Mouse (Mus musculus): ENCODE data around the gene Rbks. TPM values are rescaled to one million over a fixed set of nuclear protein-coding genes. Genes with fewer than 3 reads are reported as not detected.
"Not testable (repeated sequence)": the region's sequence is repeated elsewhere in the genome, so short reads cannot be mapped to it uniquely, and the experiment has no call there.

Gene Rbks
- polyA plus RNA-seq, 1 experiment from 2014 or later, result 3.5 TPM

GRCm38 (mm10) chr5:31598121-31598520, 99.3 kb downstream of the Rbks start:
- no peaks in the 10 kb centered on the region for H3K9me3 ChIP-seq (ENCODE audit: low read depth, low read length)
- no peaks in the 10 kb centered on the region for H3K4me1 ChIP-seq (ENCODE audit: insufficient read depth)
- no peaks in the 10 kb centered on the region for H3K36me3 ChIP-seq (ENCODE audit: insufficient read depth)
- no peak overlapping the region for H3K27ac ChIP-seq (ENCODE audit: low read depth)
- no peaks in the 10 kb centered on the region for H3K27me3 ChIP-seq (ENCODE audit: insufficient read depth, low read length)
- H3K4me3 ChIP-seq (ENCODE audit: low read depth, low read length), result no peak overlapping the region
- ATAC-seq (ENCODE audit: insufficient read depth) (no peak), DNase-seq (no peak)
- H3K4me2 ChIP-seq, result no peak overlapping the region
- no peak overlapping the region for H3K9ac ChIP-seq
- no peak for TF ChIP-seq CTCF (IDR thresholded peaks at IDR 0.05; ENCODE audit: low read depth)
- WGBS, result 73% methylated on average over 7 of the region's 7 CpGs

GRCm38 (mm10) chr5:31597430-31597944, 99.9 kb downstream of the Rbks start:
- peak overlapping the region; percentile 64 for H3K4me2 ChIP-seq
- H3K36me3 ChIP-seq (ENCODE audit: insufficient read depth), result no peaks in the 10 kb centered on the region
- H3K9me3 ChIP-seq (ENCODE audit: low read depth, low read length), result no peaks in the 10 kb centered on the region
- TF ChIP-seq CTCF (IDR thresholded peaks at IDR 0.05; ENCODE audit: low read depth), result no peak
- no peaks in the 10 kb centered on the region for H3K27me3 ChIP-seq (ENCODE audit: insufficient read depth, low read length)
- H3K4me1 ChIP-seq (ENCODE audit: insufficient read depth), result no peaks in the 10 kb centered on the region
- H3K27ac ChIP-seq (ENCODE audit: low read depth), result peak overlapping the region; percentile 71
- no peak for DNase-seq
- no peak overlapping the region for H3K9ac ChIP-seq
- WGBS, result 50% methylated on average over 6 of the region's 6 CpGs
- ATAC-seq (ENCODE audit: insufficient read depth), result no peak
- no peak overlapping the region for H3K4me3 ChIP-seq (ENCODE audit: low read depth, low read length)

GRCm38 (mm10) chr5:31596481-31597429, 100.7 kb downstream of the Rbks start, which contains the start of gene Mrpl33:
Mrpl33 (plus strand) TSS chr5:31596935.
- 6% methylated on average over 26 of the region's 26 CpGs for WGBS
- ATAC-seq (ENCODE audit: insufficient read depth) (peak; percentile 66), DNase-seq (peak; percentile 73)
- Histone ChIP-seq H3K4me3 (ENCODE audit: low read depth, low read length) (peak within 1 kb of the TSS; percentile 30), H3K4me1 (ENCODE audit: insufficient read depth) (no peaks in the 10 kb centered on the region), H3K9me3 (ENCODE audit: low read depth, low read length) (no peaks in the 10 kb centered on the region), H3K36me3 (ENCODE audit: insufficient read depth) (no peaks in the 10 kb centered on the region), H3K27me3 (ENCODE audit: insufficient read depth, low read length) (no peaks in the 10 kb centered on the region), H3K9ac (peak within 1 kb of the TSS; percentile 59), H3K4me2 (peak within 1 kb of the TSS; percentile 64), H3K27ac (ENCODE audit: low read depth) (peak within 1 kb of the TSS; percentile 71)
- peak; percentile 59 for TF ChIP-seq CTCF (IDR thresholded peaks at IDR 0.05; ENCODE audit: low read depth)

- H3K4me2 ChIP-seq, result no peak overlapping the region
- ATAC-seq (ENCODE audit: insufficient read depth) (no peak), DNase-seq (no peak)
- no peak overlapping the region for H3K9ac ChIP-seq
- no peak overlapping the region for H3K4me3 ChIP-seq (ENCODE audit: low read depth, low read length)
- no peaks in the 10 kb centered on the region for H3K36me3 ChIP-seq (ENCODE audit: insufficient read depth)
- no peak overlapping the region for H3K27ac ChIP-seq (ENCODE audit: low read depth)
- no peaks in the 10 kb centered on the region for H3K27me3 ChIP-seq (ENCODE audit: insufficient read depth, low read length)
- H3K9me3 ChIP-seq (ENCODE audit: low read depth, low read length), result no peaks in the 10 kb centered on the region
- no peaks in the 10 kb centered on the region for H3K4me1 ChIP-seq (ENCODE audit: insufficient read depth)
- WGBS, result 68% methylated on average over 4 of the region's 4 CpGs
- no peak for TF ChIP-seq CTCF (IDR thresholded peaks at IDR 0.05; ENCODE audit: low read depth)
Observed at GRCm38 (mm10) chr5:31595868-31596267, 101.6 kb downstream of the Rbks start.

GRCm38 (mm10) chr5:31591122-31591521, 106.3 kb downstream of the Rbks start:
- no peak for TF ChIP-seq CTCF (IDR thresholded peaks at IDR 0.05; ENCODE audit: low read depth)
- Histone ChIP-seq H3K9ac (no peak overlapping the region), H3K4me2 (no peak overlapping the region), H3K4me3 (ENCODE audit: low read depth, low read length) (no peak overlapping the region), H3K27ac (ENCODE audit: low read depth) (no peak overlapping the region), H3K4me1 (ENCODE audit: insufficient read depth) (no peaks in the 10 kb centered on the region), H3K36me3 (ENCODE audit: insufficient read depth) (no peaks in the 10 kb centered on the region), H3K9me3 (ENCODE audit: low read depth, low read length) (no peaks in the 10 kb centered on the region), H3K27me3 (ENCODE audit: insufficient read depth, low read length) (no peaks in the 10 kb centered on the region)
- WGBS, result 84% methylated on average over 7 of the region's 7 CpGs
- DNase-seq (no peak), ATAC-seq (ENCODE audit: insufficient read depth) (no peak)

- DNase-seq (no peak), ATAC-seq (ENCODE audit: insufficient read depth) (no peak)
- H3K4me1 ChIP-seq (ENCODE audit: insufficient read depth), result no peaks in the 10 kb centered on the region
- H3K4me3 ChIP-seq (ENCODE audit: low read depth, low read length), result no peak overlapping the region
- H3K27me3 ChIP-seq (ENCODE audit: insufficient read depth, low read length), result no peaks in the 10 kb centered on the region
- no peak overlapping the region for H3K9ac ChIP-seq
- no peak for TF ChIP-seq CTCF (IDR thresholded peaks at IDR 0.05; ENCODE audit: low read depth)
- WGBS, result 66% methylated on average over 14 of the region's 14 CpGs
- H3K9me3 ChIP-seq (ENCODE audit: low read depth, low read length), result no peaks in the 10 kb centered on the region
- no peak overlapping the region for H3K4me2 ChIP-seq
- H3K27ac ChIP-seq (ENCODE audit: low read depth), result no peak overlapping the region
- H3K36me3 ChIP-seq (ENCODE audit: insufficient read depth), result no peaks in the 10 kb centered on the region
Observed at GRCm38 (mm10) chr5:31589711-31590319, 107.6 kb downstream of the Rbks start.

- not testable (repeated sequence) for H3K4me1 ChIP-seq (ENCODE audit: insufficient read depth); H3K36me3 ChIP-seq (ENCODE audit: insufficient read depth); H3K27ac ChIP-seq (ENCODE audit: low read depth); H3K9me3 ChIP-seq (ENCODE audit: low read depth, low read length); H3K9ac ChIP-seq; H3K27me3 ChIP-seq (ENCODE audit: insufficient read depth, low read length); ATAC-seq (ENCODE audit: insufficient read depth); H3K4me2 ChIP-seq; DNase-seq; H3K4me3 ChIP-seq (ENCODE audit: low read depth, low read length)
- TF ChIP-seq CTCF (IDR thresholded peaks at IDR 0.05; ENCODE audit: low read depth), result peak; percentile 42
- WGBS, result 80% methylated on average over 8 of the region's 8 CpGs
Observed at GRCm38 (mm10) chr5:31588672-31589071, 108.8 kb downstream of the Rbks start.
